Mouse (Mus musculus) retina, adult 2 months (tissue): ENCODE data around the gene Rap1gap2.

Experiments used
- DNase-seq: peaks from one replicate; pipeline ENCODE4 v3.0.0-alpha.2; 2012; ENCODE audit warnings: low read depth, low spot score

The Rap1gap2 gene

DNA sequence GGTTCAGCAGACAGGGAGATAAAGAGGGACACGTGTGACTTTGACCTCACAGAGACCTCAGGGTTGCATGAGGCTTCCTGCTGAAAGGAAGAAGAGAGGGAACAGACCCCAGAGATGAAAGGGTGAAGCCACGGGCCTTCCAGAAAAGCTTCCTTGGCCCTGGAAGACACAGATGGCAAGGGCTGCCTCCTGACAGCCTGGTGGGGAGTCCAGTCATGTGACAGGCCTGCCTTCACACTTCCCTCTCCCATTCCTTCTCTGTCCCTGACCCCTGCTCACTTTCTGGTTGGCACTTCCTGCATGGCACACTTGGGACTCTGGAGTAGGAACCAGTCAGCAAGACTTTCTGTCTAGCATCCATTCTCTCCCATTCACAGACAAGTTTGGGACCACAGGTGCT is 148.1 kb downstream of the Rap1gap2 start:
- DNase-seq, result no peak

DNA sequence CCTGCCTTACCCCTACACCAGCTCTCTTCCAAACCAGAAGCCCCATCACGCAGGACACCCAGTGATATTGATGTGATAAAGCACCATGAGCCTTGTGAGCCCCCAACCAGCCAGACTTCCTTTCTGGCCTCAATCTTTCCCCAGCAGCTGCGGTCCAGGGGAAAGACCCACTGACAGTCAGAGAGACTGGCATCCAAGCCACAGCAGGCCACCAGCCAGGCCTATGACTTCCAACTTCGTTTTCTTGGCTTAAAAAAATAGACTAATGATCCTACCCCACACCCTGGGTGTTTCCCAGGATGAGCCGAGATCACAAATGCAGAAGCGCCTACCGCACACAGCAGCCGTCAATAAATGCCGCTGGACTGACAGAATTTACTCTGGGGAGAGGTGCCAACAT is 151.1 kb downstream of the Rap1gap2 start:
- no peak for DNase-seq

DNA sequence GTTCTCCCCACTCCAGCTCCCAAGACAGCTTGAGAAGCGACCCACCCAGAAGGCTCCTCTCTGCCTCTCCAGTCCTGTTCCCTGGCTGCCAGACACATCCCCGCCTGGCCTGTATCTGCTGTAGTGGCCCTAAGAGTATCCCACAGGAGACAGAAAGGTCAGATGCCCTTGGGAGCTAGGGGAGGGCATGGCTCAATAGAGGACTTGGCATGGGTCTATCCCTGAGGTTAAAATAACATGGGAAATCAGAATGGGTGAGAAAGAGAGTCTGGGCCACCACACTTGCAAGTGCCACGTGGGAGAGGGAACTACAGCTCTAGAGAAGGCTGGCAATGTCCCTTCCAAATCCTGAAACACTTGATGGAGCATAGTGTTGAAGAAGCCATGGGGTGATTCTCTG is 152.3 kb downstream of the Rap1gap2 start:
- DNase-seq, result no peak

DNA sequence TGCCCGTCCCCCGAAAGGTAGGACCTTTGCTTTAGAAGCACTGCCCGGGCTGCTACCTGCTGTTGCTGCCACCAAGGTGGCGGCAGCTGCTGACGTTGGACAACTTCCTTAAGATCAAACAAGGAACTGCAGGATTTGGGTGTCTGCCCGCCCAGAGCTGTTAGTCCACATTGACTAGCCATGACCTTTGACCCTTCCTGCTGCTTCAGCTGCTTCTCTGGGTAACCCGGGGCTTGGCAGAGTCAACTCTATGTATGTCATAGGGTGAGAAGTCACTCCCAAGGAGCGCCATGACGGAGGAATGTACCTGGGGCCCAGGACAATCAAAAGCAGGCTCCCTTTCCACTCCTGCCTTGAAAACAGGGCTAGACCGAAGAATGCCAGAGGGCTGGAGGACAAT is 153.5 kb downstream of the Rap1gap2 start:
- DNase-seq, result no peak

DNA sequence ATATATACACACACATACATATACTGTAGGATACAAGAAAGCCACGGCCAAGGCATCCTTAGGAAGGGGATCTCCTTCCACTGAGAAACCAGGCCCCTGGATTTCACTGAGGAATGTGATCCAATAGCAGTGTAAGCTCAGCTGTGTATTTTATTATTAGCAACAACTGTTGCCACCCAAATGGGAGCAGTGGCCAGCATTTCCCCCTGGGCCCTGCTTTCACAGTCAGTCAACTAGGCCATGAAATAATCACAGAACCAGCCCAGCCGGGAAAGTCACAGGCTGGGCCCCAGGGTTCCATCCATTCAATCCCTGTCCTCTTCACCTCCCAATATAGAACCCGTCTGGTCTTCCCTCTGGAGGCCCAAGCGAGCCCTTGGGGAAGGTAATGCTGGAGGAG is 162.2 kb downstream of the Rap1gap2 start:
- no peak for DNase-seq

DNA sequence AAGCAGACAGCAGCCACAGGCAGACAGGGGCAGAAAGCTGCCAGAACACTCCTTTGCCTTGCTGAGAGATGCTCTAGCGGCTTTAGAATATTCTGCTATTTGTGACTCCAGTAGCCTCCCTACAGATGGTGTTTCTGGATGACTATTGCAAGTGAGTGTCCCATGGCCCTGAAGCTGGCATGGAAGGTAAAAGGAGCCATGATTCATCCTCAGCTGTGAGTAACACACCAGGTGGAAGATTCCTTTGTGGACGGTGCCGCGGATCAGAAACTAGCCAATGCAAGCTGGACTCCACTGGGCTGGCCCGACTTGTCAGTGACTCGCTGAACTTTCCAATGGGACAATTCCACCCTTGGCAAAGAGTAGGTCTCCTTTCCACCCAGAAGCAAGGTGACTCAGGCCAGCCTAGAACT is 162.7 kb downstream of the Rap1gap2 start:
- DNase-seq, result no peak

DNA sequence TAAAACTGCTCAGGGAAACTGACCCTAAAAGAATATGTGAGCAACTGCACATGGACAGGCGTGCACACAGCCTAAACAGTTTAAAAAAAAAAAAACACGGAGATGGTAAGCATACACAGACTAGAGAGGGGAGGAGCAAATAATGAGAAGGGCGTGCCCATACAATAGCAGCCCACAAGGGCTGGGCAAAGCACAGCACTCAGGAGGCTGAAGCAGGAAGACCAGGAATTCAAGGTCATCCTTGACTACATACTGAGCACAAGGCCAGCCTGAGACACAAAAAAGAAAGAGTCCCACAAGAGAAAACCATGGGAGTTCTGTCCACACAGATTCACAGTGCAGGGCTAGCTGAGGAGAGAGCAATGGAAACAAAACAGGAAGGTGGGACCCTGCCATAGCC is 165.1 kb downstream of the Rap1gap2 start:
- DNase-seq, result no peak

DNA sequence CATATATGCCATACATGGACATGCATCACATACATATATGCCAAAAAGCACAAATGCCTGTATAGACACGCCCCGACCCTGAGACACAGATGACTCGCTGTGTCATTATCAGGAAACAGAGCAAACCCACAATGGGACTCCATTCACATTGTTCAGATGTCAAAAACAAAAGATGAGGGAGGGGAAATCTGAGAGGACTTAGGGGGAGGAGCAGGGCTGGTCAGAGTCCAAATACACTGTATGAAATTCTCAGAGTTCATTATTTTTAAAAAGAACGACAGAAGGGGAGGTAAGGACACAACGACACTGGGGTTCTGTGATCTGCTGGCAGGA is 166.8 kb downstream of the Rap1gap2 start:
- DNase-seq, result no peak

DNA sequence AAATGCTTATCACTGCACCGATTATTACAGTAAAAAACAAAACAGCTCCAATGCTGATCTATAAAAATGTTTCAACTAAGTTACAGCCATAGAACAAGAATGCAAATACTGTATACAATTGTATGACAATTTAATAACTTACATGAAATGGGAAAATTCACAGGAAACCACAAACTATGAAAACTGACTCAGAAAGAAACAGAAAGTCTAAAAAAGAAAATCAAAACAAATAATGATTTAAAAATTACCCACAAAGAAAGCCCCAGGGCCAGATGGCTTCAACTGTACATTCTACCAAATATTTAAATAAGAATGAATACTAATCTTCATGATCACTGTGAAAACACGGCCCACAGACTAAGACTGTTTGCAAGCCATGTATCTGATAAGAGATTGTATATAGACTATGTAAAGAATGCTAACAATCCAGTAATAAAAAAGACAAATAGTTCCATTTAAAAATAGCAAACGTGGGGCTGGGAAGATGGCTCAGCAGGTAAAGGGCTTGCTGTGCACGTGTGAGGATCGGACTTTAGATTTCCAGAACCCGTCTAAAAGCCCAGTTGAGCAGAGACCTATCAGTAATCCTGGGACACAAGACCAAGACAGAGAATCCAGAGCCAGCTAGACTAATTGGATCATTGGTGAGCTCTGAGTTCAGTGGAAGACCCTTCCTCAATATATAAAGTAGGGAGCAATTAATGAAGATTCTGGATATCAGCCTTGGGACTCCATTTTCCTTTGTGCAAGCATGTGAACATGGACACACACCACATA is 167.4 kb downstream of the Rap1gap2 start:
- no peak for DNase-seq

DNA sequence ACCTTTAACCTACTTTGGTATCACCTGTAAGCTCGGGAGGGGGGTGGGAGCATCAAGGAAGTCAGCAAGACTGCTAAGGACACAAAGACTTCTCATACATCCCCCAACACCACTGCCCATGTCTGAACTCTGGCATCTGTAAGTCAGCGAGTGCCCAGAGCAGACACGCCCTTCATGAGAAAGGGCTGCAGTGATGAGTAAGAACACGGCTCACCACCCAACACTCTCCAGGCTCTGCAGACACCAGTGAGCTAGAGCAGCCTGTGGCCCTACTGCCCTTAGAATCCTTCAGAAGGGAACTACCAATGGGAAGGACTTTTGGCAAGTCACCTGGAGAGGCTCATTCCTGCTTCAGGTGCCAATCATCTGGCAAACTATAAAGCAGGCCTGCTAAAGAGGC is 168.3 kb downstream of the Rap1gap2 start:
- DNase-seq, result no peak

DNA sequence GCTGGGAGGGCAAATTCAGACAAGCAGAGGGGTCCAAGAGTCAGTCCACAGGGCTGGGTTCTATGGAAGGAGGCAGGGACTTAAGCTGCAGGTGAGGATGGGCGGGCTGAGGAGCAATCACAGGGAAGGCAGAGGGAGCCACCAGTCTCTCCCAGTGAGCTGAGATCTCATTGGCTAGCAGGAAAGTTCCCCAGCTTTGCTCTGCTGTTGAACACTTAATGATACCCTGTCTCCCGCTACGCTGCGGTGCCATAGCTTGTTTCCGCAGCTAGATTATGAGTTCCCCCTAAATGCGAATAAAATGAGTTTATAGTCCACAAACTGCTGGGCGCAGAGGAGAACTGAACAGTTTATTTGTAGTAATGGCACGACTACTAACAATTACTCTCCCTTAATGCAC is 170.6 kb downstream of the Rap1gap2 start:
- DNase-seq, result no peak

DNA sequence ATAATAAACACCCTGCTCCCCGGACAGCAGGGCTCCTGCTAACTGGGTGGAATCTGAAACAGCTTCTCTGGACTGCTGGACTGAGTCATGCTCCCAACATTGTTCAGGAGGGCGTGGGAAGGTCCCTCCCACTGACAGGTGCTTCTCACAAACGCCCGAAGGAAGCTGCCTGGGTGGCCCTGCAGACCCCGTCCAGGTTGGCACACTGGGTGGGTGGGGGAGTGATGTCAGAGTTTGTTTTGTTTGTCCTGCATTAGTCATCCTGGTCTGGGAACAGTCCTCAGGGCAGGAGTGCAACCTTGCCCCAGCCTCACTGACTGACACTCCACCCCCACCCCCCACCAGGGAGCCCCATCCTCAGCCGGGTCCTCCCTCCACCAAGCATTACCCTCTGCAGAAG is 171.5 kb downstream of the Rap1gap2 start:
- no peak for DNase-seq

DNA sequence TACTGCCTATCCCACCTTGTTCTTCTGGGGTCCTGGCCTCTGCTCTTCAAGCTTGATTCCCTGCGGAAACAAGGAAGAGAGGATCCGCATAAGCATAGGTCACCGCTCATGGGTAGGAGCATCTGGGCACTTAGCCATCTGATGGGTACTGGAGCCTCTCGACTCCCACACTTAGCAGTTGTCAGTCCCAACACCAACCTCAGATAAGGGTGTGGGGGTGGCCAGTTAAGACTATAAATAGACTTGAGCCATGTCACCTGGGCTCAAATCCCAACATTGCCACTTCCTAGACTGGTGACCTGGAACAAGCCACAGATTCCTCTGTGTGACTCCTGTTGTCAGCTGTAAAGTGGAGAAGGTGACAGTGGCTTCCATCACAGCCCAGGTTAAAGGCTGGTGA is 172.5 kb downstream of the Rap1gap2 start:
- no peak for DNase-seq

DNA sequence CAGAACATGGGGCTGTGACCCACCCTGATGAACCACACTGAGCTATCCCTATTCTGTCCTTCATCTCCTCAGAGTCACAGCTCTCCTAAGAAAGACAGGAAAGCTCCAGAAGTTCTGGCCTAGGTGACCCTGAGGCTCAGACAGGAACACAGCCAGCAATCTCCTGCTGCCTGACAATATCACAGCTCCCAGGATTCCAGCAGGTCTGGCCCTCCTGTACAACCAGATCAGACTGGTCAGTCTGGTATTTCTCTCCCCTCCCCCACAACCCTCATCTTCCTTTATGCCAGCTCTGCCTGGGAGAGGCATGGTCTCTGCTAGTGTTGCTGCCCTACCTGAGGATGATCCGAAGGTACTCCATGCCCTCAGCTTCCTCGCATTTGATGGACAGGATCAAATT is 175.3 kb downstream of the Rap1gap2 start:
- no peak for DNase-seq

DNA sequence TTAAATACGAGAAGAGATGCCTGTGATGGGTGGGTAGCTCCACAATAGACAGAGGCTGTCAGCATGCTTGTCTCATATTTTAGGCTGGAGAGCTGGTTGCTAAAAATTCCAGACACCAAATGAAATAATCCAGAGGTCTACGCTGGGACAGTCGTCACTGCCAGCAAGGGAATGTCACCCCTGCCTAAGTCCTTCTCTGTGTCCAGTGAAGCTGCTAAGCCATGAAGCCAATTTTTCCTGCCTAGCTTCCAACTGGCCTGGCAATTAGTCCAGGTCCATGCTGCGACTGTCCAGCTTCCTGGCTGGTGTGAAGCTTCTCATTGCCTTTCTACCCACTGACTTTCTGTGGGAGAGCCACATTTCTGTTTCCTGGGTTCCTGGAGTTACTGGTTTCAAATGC is 177.7 kb downstream of the Rap1gap2 start:
- DNase-seq, result no peak

DNA sequence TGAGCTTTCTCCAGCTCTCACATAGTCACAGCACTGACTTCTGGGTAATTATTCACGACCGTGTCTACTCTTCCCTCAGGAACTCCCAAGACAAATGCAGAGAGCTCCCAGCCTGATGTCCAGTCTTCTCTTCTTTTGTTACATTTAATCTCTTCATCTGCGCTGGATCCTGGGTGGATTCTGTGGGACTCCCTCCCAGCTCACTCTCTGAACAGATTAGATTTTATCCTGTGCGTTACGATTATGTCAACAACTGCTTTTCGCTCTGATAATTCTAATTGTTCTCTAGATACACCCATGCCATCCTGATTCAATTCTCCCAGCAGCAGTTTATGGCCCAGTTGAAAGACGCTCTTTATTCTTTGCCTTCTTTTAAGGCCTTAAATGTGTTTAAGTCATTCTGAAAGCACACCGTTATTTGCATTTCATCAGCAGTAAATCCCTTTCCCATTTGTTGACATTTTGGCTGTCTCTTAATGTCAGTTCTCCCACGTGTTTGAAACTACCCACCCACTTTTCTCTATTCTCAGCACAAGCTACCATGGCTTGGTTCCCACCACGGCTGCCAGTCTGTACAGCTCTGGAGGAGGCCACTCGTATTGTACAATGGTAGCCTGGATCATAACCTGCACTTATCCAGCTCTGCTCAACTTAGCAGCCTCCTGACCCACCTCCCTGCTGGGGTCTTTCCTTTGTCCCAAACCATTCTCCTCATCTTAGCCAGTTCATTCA is 180.8 kb downstream of the Rap1gap2 start:
- no peak for DNase-seq

DNA sequence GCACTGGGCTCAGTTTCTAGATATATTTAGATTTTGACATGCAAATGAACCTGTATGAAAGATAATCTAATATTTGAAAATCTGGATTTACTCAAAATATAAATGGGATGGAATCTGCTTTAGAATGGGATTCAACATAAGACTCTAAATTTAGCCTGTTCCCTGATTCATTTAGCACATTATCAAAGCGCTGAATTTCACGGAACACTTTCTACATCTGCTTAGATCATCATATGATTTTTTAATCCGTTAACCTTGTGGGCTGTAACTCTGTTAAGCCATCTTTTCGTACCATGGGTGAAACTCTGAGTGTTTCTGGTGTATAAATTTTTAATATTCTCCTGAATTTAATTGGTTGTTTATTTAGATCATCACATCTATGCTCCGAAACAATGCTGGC is 184.4 kb downstream of the Rap1gap2 start:
- no peak for DNase-seq

DNA sequence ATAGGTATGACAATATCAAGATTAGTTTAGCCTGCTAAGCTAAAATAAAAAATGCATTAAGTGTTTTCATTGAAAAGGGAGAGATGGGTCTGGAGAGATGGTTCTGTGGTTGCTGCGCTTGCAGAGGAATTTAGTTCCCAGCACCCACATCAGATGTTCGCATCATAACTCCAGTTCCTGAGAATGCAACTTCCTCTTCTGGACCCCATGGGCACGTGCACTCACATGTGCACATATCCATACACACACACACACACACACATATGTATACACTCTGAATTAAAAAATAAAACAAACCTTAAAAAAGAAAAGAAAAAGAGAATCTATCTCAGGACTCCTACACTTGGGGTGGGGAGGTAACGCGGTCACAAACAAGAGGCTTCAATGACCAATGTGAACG is 188.7 kb downstream of the Rap1gap2 start:
- DNase-seq, result no peak

DNA sequence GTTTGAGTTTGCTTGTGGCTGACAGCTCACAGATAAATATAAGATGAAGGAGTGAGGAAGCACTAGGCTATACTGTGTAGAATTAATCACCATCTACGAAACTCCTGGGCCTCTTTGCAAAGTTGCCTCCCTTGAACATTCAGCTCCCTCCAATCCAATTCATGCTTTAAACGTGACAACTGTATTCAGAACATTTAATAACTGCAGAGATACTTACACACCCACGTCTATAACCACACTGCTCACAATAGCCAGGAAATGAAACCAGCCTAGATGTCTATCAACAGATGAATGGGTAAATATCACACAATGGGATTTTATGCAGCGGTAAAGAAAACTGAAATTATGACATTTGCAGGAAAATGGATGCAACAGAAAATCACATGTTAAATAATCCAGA is 189.6 kb downstream of the Rap1gap2 start:
- no peak for DNase-seq

DNA sequence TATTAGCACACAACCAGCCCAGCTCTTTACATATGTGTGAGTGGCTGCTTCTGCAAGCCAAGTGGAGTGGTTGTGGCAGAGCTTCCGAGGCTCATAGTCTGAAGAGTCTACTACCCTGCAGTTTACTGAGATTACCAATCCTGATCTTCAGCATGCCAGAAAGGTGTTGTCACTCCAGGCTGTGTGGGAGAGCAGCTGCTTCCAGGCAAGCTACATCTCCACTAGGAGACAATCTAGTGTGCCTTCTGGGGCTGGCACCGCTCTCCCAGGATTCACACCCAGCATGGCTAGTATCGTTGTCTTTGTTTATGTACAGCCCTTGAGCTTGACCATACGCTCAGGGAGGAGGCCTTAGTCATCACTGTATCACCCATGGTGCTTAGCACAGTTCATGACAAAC is 191.1 kb downstream of the Rap1gap2 start:
- DNase-seq, result no peak

DNA sequence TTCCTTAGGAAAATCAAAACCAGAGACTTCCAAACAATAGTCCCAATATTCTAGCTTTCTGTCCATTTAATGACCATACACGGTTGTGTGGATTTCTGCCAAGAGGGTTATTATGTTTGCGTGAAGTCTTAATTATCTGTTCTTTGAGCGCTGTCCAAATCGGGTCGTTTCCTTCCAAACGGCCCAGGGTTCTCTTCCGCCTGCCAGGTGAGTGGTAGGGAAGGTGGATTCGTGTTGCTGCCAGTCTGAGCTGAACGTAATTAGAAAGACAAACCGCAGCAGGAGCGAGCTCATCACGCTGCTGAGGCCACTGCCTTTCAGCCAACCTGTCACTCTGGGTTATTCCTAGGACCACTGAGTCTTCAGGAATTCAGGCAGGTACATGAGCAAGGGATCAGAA is 195.0 kb downstream of the Rap1gap2 start:
- no peak for DNase-seq

DNA sequence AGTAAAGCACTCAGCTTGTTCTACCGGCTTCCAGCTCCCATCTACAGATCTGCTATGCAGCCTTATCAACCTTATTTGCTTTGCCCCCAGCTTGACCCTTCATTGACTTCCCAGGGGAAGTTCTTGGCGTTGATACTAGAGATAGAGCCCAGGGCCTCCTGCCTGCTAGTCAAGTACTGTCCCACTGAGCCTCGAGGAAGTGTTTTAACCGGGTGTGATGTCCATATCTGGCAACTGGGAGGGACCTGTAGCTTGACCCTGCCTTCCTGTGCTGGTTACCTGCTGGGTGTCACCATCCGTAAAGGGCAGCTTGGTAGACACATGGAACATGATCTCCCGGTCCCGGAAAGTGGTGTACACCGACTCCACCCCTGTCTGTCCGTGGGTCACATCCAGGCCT is 196.6 kb downstream of the Rap1gap2 start:
- no peak for DNase-seq

DNA sequence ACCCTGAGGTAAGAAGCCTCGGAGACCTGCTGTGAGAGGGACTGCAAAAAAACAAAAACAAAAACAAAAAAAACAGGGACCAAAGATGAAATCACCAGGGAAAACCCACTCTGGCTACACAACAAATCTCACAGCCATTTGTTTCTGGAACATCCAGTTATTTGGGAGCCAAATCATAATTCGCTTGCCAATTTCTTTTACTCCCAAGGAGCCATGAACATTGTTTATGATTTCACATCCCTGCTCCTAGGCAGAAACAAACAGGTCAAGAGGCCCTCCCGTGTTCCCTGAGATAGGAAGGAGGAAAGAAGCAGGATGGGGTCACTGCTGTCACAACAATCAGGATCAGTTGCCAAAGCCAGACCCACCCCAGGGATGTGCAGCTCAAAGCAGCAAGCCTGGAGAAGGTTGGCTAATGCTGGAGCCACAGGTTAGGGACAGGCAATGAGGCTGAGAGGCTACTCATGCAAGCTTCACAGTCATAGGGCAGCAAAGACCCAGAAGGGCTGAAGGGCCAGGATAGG is 197.2 kb downstream of the Rap1gap2 start:
- no peak for DNase-seq
